Mouse (Mus musculus): Measurements from ENCODE around the gene Cds1. TPM values are rescaled to one million over a fixed set of nuclear protein-coding genes. Genes with fewer than 3 reads are reported as not detected.

The Cds1 gene
- total RNA-seq, 2 experiments from 2014 or later, result 2.2 to 3.8 TPM

Other genes with a start within 250 kb of the Cds1 start
- gene Nkx6-1, start 100.1 kb upstream of the Cds1 start, total RNA-seq (2021), result not detected

All from heart, postnatal 4 days (tissue).